Mouse (Mus musculus) kidney, adult 2 months (tissue): ENCODE measurements at regions not wholly inside any gene's neighbourhood (a gene's known extent, or its start where the extent isn't known, plus 50 kb on each side); places are given as distances from the start of the nearest gene placed in this dataset.

ENCODE experiments used
- CTCF ChIP-seq: fragments of 200-500 bp; conservative IDR thresholded peaks from 2 replicates; pipeline ENCODE4 v1.5.1; 2011; ENCODE audit warnings: low read depth, mild to moderate bottlenecking, control low read depth, low read length, moderate library complexity, mixed read lengths; ENCODE audit not compliant: insufficient read depth, insufficient read length
- POLR2A ChIP-seq: fragments of 200-500 bp; IDR thresholded peaks from one replicate; pipeline ENCODE4 v1.6.1; 2011; ENCODE audit warnings: low read depth, low read length, control low read depth

DNA sequence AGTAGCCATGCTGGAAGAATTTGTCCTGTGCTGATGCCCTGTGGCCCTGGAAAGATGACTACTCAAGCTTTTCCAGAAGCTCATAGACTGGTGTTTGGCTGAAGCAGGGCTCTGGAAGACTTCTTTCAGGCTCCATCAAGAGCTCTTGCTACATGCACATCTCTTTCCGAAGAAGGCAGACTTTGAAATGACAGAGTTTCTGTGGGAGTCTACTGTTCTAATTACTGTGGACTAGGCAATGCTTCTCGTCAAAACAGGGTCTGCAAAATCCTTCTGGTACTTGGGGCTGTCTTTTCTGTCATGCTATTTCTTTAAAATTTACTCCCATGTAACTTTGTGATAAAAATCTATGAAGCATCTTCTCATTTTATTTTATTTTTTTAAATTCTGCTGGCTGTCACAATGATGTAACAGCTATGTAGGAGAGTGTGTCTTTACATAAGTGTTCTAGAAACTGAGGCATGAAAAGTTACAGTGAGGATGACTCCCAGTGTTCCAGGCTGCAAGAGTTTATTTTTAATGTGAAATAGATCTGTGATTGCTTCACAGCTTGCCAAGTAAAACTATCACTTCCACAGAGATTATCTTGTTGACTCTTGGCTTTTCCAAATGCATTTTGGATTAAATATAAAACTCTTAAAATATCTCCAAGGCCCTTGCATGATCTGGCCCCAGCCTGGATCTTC lies 244.9 kb upstream of the Nmur2 start:
- TF ChIP-seq POLR2A (no peak), CTCF (no peak)
